Mouse (Mus musculus) kidney, postnatal 0 days (tissue): ENCODE measurements around the gene Siglecg. TPM values are rescaled to one million over a fixed set of nuclear protein-coding genes. Genes with fewer than 3 reads are reported as not detected.
"Not testable (repeated sequence)": the region's sequence is repeated elsewhere in the genome, so short reads cannot be mapped to it uniquely, and the experiment has no call there.

Source experiments
- ATAC-seq: fragments of 200-750 bp; cut with Nextera tagmentation; replicated peaks from 2 replicates; pipeline ENCODE4 v1.8.0; 2017; ENCODE audit warnings: low read depth, moderate number of reproducible peaks, moderate TSS enrichment, moderate library complexity; ENCODE audit not compliant: low FRiP score
- DNase-seq: peaks from one replicate; pipeline ENCODE4 v3.0.0-alpha.2; 2016; ENCODE audit warnings: low spot score
- H3K27ac ChIP-seq: fragments of 300-500 bp; sonication (generic); 2 replicates; pipeline ENCODE4 v1.5.1; 2014; ENCODE audit warnings: mild to moderate bottlenecking
- H3K27me3 ChIP-seq: fragments of 300-500 bp; sonication (generic); 2 replicates; pipeline ENCODE4 v1.6.1; 2014; ENCODE audit warnings: low read length, mixed read lengths; ENCODE audit not compliant: insufficient read depth
- H3K36me3 ChIP-seq: fragments of 300-500 bp; sonication (generic); 2 replicates; pipeline ENCODE4 v1.6.1; 2014; ENCODE audit warnings: low read length, mixed read lengths; ENCODE audit not compliant: insufficient read depth
- H3K4me1 ChIP-seq: fragments of 300-500 bp; sonication (generic); replicated peaks from 2 replicates; pipeline ENCODE4 v1.6.1; 2014; ENCODE audit warnings: antibody characterized with exemption, low read length, mixed read lengths; ENCODE audit not compliant: insufficient read depth
- H3K4me2 ChIP-seq: fragments of 300-500 bp; sonication (generic); 2 replicates; pipeline ENCODE4 v1.6.1; 2014; ENCODE audit warnings: mild to moderate bottlenecking, low read length, moderate library complexity, mixed read lengths
- H3K4me3 ChIP-seq: fragments of 300-500 bp; sonication (generic); replicated peaks from 2 replicates; pipeline ENCODE4 v1.5.1; 2014; ENCODE audit warnings: low read depth, low read length
- H3K9ac ChIP-seq: fragments of 300-500 bp; sonication (generic); 2 replicates; pipeline ENCODE4 v1.6.1; 2014; ENCODE audit warnings: low read depth, low read length
- H3K9me3 ChIP-seq: fragments of 300-500 bp; sonication (generic); replicated peaks from 2 replicates; pipeline ENCODE4 v1.6.1; 2016; ENCODE audit warnings: low read length, inconsistent platforms, mixed read lengths
- CTCF ChIP-seq: IDR thresholded peaks from 2 replicates; pipeline ENCODE4 v1.5.1; 2016; ENCODE audit warnings: antibody characterized with exemption, low read depth, mild to moderate bottlenecking, moderate library complexity
- WGBS: fragments of 180-500 bp; shearing (Covaris S2); extraction: QIAGEN DNeasy Blood & Tissue Kit; methylation state at CpG from one replicate; pipeline ENCODE4 v1.1.7; 2014; 5-methylcytosine and 5-hydroxymethylcytosine counted together
- polyA plus RNA-seq: library from polyadenylated mRNA; unstranded; fragments of >200 nt; fragmentation: Nextera tagmentation; extraction: Ambion mirVana; gene quantifications from 2 replicates; pipeline ENCODE4 v1.2.1, GENCODE M21; 2015

The Siglecg gene
- polyA plus RNA-seq, 1 experiment from 2014 or later: 2.1 TPM

GRCm38 (mm10) chr7:43399501-43399900, 8.5 kb upstream of the Siglecg start:
- Histone ChIP-seq H3K4me1 (no peaks in the 10 kb centered on the region), H3K27me3 (no peaks in the 10 kb centered on the region), H3K27ac (no peak overlapping the region), H3K36me3 (no peaks in the 10 kb centered on the region), H3K9me3 (no peaks in the 10 kb centered on the region), H3K9ac (no peak overlapping the region), H3K4me3 (no peak overlapping the region), H3K4me2 (no peak overlapping the region)
- no peak for TF ChIP-seq CTCF
- 82% methylated on average over 2 of the region's 2 CpGs for WGBS
- no peak for DNase-seq
- no peak for ATAC-seq

DNA sequence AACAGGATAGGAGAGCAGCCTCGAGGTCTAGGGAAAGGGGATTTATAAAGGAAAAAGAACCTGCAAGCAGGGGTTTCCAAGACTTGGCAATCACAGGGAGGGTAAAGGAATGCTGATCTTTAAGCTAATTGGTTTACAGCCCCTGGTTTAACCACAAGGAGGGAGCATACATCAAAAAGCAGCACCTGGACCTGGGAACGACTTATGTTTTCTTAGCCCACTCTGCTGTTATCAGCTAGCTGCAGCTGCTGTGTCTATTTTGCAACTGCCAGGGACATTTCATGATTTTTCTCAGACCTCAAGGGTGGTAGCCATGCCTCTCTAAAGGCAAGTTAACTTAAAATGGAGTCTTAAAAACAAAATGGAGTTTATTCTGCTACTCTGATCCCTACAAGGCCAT, 5.3 kb upstream of the Siglecg start:
- no peak for TF ChIP-seq CTCF
- ATAC-seq (no peak), DNase-seq (no peak)
- Histone ChIP-seq H3K27ac (no peak overlapping the region), H3K4me3 (no peak overlapping the region), H3K9me3 (no peaks in the 10 kb centered on the region), H3K9ac (no peak overlapping the region), H3K4me1 (no peaks in the 10 kb centered on the region), H3K36me3 (no peaks in the 10 kb centered on the region), H3K27me3 (no peaks in the 10 kb centered on the region), H3K4me2 (no peak overlapping the region)
- 4% methylated on average over 2 of the region's 2 CpGs for WGBS

DNA sequence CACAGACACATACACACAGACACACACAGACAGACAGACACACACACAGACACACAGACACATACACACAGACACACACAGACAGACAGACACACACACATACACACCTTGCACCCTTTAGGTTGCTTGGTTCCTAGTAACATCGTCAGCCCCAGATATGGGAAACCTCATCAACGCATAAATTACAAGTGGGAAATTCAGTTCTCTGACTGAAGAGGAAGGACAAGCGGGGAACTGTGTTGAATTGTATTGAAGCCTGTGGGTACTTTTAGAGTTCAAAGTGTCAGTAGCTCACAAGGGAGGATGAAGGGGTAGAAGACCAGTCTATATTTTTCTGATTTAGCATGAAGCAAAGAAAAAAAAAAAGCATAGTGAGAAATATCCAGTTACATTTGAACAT, 431 bp upstream of the Siglecg start:
- no peak overlapping the region for H3K4me2 ChIP-seq
- no peaks in the 10 kb centered on the region for H3K9me3 ChIP-seq
- ATAC-seq (no peak), DNase-seq (no peak)
- no peaks in the 10 kb centered on the region for H3K36me3 ChIP-seq
- WGBS: 73% methylated on average over 3 of the region's 3 CpGs
- no peak overlapping the region for H3K9ac ChIP-seq
- no peaks in the 10 kb centered on the region for H3K27me3 ChIP-seq
- no peak for TF ChIP-seq CTCF
- H3K27ac ChIP-seq: no peak overlapping the region
- no peak overlapping the region for H3K4me3 ChIP-seq
- no peaks in the 10 kb centered on the region for H3K4me1 ChIP-seq

DNA sequence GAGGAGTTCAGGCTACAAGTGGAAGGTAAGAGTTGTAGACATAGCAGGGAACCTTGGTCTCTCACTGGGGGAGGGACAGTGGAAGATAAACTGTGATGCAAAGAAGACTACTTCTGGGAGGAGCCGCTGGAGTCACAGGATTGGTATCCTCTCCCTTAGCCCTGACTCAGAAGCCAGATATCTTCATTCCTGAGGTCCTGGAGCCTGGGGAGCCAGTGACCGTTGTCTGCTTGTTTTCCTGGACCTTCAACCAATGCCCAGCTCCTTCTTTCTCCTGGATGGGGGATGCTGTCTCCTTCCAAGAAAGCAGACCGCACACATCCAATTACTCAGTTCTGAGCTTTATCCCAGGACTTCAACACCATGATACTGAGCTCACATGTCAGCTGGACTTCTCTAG, 1.1 kb downstream of the Siglecg start:
- TF ChIP-seq CTCF: no peak
- Histone ChIP-seq H3K27ac (no peak overlapping the region), H3K9ac (no peak overlapping the region), H3K36me3 (no peaks in the 10 kb centered on the region), H3K4me2 (no peak overlapping the region), H3K27me3 (no peaks in the 10 kb centered on the region), H3K9me3 (no peaks in the 10 kb centered on the region), H3K4me1 (no peaks in the 10 kb centered on the region), H3K4me3 (no peak overlapping the region)
- DNase-seq (no peak), ATAC-seq (no peak)
- 64% methylated on average over 3 of the region's 3 CpGs for WGBS

- 22% methylated on average over 4 of the region's 4 CpGs for WGBS
- not testable (repeated sequence) for H3K4me1 ChIP-seq, H3K9ac ChIP-seq, H3K4me3 ChIP-seq, H3K36me3 ChIP-seq, H3K9me3 ChIP-seq, H3K4me2 ChIP-seq, H3K27me3 ChIP-seq, H3K27ac ChIP-seq
- peak; percentile 22 for DNase-seq
- peak; percentile 58; the same call in 1 of the 2 replicates for ATAC-seq
Measured at GRCm38 (mm10) chr7:43411724-43412123, 3.7 kb downstream of the Siglecg start.

- DNase-seq (no peak), ATAC-seq (no peak)
- H3K27me3 ChIP-seq: no peaks in the 10 kb centered on the region
- no peaks in the 10 kb centered on the region for H3K36me3 ChIP-seq
- 86% methylated on average over 10 of the region's 10 CpGs for WGBS
- no peak overlapping the region for H3K4me3 ChIP-seq
- H3K9me3 ChIP-seq: no peaks in the 10 kb centered on the region
- H3K4me1 ChIP-seq: no peaks in the 10 kb centered on the region
- no peak overlapping the region for H3K4me2 ChIP-seq
- H3K9ac ChIP-seq: no peak overlapping the region
- H3K27ac ChIP-seq: no peak overlapping the region
- no peak for TF ChIP-seq CTCF
Measured at GRCm38 (mm10) chr7:43417298-43417697, 9.3 kb downstream of the Siglecg start.

- H3K27me3 ChIP-seq: no peaks in the 10 kb centered on the region
- 0 out of 2 replicates have a peak overlapping the region, but pooled peaks have one; percentile 8 for H3K4me2 ChIP-seq
- no peak overlapping the region for H3K4me3 ChIP-seq
- TF ChIP-seq CTCF: peak; percentile 94
- H3K36me3 ChIP-seq: no peaks in the 10 kb centered on the region
- H3K4me1 ChIP-seq: no peaks in the 10 kb centered on the region
- ATAC-seq: peak; percentile 91
- peak; percentile 88 for DNase-seq
- H3K9me3 ChIP-seq: no peaks in the 10 kb centered on the region
- no peak overlapping the region for H3K9ac ChIP-seq
- no peak overlapping the region for H3K27ac ChIP-seq
- 15% methylated on average over 11 of the region's 11 CpGs for WGBS
Measured at GRCm38 (mm10) chr7:43422995-43423617, 15.1 kb downstream of the Siglecg start.
